Mouse (Mus musculus) hematopoietic stem cell, adult 5-6 weeks (primary cell): ENCODE results near the gene Armt1. TPM values are rescaled to one million over a fixed set of nuclear protein-coding genes. Genes with fewer than 3 reads are reported as not detected.

ENCODE experiments used
- ATAC-seq, 2 experiments: fragments of 125-278 bp in 1 of 2; replicated peaks in 1 of 2; 2 replicates each; pipeline ENCODE4 v1.8.0; 2016 to 2017; ENCODE audit warnings: inconsistent platforms in 2 of 2, mild to moderate bottlenecking in 2 of 2, moderate number of reproducible peaks in 2 of 2, low read depth in 1 of 2, moderate TSS enrichment in 1 of 2; ENCODE audit not compliant: low FRiP score in 2 of 2, poor library complexity in 2 of 2, severe bottlenecking in 2 of 2, insufficient read depth in 1 of 2, low TSS enrichment in 1 of 2
- total RNA-seq: library from RNA; stranded (forward); fragments of 172-1452, 232-1000 nt; gene quantifications from 2 replicates; pipeline ENCODE4 v1.2.3, GENCODE M21; 2017

The Armt1 gene
- total RNA-seq, 1 experiment from 2014 or later: 31.4 TPM

DNA sequence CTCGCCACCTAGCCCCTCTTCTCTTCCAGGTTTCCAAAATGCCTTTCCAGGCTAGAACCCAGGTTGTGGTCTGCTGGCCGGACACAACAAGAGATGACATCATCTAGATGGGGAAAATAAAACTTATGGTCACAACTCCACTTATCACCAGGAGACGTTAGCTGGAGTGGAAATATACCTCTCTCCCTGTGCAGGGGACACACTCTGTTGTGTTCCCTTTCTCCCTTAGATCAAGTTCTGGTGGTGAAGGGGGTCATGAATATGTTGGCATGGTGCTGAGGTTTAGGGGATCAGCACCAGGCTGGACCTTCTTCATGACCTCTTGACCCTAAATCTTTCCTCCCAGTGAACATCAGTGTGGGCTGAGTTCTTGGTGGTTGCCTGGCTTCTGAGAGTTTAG lies 59.0 kb downstream of the Armt1 start:
- no peak for ATAC-seq

- no peak for ATAC-seq
These were observed 59.8 kb downstream of the Armt1 start for GRCm38 (mm10) chr10:4492045-4492444.

DNA sequence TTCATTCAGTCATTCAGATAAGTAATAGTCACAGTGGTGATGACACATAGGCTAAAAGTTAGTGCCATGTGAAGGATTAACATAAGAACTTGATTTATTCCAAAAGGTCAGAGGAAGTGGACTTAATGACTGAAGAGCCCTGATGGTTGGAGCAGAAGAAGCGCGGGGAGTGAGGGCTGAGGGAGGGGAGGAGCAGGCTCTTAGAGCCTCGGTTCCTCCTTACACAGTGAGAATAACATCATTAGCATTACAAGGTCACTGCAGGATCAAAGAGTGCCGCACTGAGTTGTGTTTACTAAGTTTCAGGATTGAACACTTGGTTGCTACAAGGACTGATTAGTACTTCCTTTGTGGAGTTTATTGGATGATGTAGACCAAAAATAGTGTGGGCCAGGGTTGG lies 60.6 kb downstream of the Armt1 start:
- ATAC-seq: no peak

DNA sequence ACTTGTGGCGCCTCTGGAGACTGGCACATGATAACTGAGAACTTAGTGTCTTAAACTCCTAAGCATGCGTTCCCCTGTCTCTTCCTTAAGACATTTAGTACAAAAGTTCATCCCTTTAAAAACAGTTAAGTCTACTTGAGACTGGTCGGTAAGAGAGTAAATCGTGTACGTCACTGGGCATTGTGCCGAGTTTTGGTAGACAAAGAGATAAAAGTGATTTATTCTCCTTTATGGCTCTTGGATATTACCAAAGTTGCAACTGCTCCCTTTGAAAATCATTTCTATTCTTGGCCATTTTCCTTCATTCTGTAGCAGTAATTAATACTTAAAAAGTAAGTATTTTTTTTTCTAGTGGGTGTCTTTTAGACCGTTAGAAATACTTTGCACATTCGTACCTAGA lies 71.0 kb downstream of the Armt1 start:
- ATAC-seq: no peak

Other genes starting within 250 kb of the Armt1 start
- 0.35 and 0.50 TPM in 2 replicates for gene Akap12, start 166.1 kb upstream of the Armt1 start, total RNA-seq
- gene Zbtb2, start 44.4 kb upstream of the Armt1 start, total RNA-seq: 13.9 and 15.9 TPM in 2 replicates
- gene Rmnd1, start 79 bp upstream of the Armt1 start, total RNA-seq: 38.5 and 46.7 TPM in 2 replicates
- not detected in 2 replicates for gene Ccdc170, start 50.0 kb downstream of the Armt1 start, total RNA-seq
- 19.2 and 26.8 TPM in 2 replicates for gene Esr1, start 179.1 kb downstream of the Armt1 start, total RNA-seq